Mouse (Mus musculus): Measurements from ENCODE around the gene Nrtn.

GRCm38 (mm10) chr17:56799276-56799675 is 41.9 kb upstream of the Nrtn start:
- TF ChIP-seq CTCF (IDR thresholded peaks at IDR 0.05; ENCODE audit: borderline replicate concordance, insufficient read depth, low read length) (no peak), POLR2A (IDR thresholded peaks at IDR 0.05; ENCODE audit: low read depth, low read length) (no peak)
